Mouse (Mus musculus) hindbrain, embryonic 13.5 days (tissue): ENCODE measurements around the gene Prss48. TPM values are rescaled to one million over a fixed set of nuclear protein-coding genes. Genes with fewer than 3 reads are reported as not detected.

Experiments used
- ATAC-seq: fragments of 200-750 bp; cut with Nextera tagmentation; 2 replicates; pipeline ENCODE4 v1.8.0; 2017; ENCODE audit warnings: moderate TSS enrichment; ENCODE audit not compliant: low FRiP score
- H3K27ac ChIP-seq: fragments of 300-500 bp; sonication (generic); 2 replicates; pipeline ENCODE4 v1.5.1; 2015; ENCODE audit warnings: inconsistent platforms, mild to moderate bottlenecking, moderate library complexity
- H3K27me3 ChIP-seq: fragments of 300-500 bp; sonication (generic); 2 replicates; pipeline ENCODE4 v1.6.1; 2015; ENCODE audit warnings: mild to moderate bottlenecking, inconsistent platforms
- H3K36me3 ChIP-seq: fragments of 300-500 bp; sonication (generic); 2 replicates; pipeline ENCODE4 v1.6.1; 2015; ENCODE audit warnings: mild to moderate bottlenecking, inconsistent platforms
- H3K4me1 ChIP-seq: fragments of 300-500 bp; sonication (generic); replicated peaks from 2 replicates; pipeline ENCODE4 v1.6.1; 2015; ENCODE audit warnings: inconsistent platforms
- H3K4me2 ChIP-seq: fragments of 300-500 bp; sonication (generic); 2 replicates; pipeline ENCODE4 v1.6.1; 2015; ENCODE audit warnings: inconsistent platforms, mild to moderate bottlenecking, moderate library complexity
- H3K4me3 ChIP-seq: fragments of 300-500 bp; sonication (generic); 2 replicates; pipeline ENCODE4 v1.5.1; 2015; ENCODE audit warnings: mild to moderate bottlenecking, inconsistent platforms
- H3K9ac ChIP-seq: fragments of 300-500 bp; sonication (generic); 2 replicates; pipeline ENCODE4 v1.6.1; 2015; ENCODE audit warnings: mild to moderate bottlenecking, inconsistent platforms
- H3K9me3 ChIP-seq: fragments of 300-500 bp; sonication (generic); 2 replicates; pipeline ENCODE4 v1.6.1; 2016; ENCODE audit warnings: inconsistent platforms
- WGBS: fragments of 180-500 bp; shearing (Covaris S2); methylation state at CpG from one replicate; pipeline ENCODE4 v1.1.7; 2015; 5-methylcytosine and 5-hydroxymethylcytosine counted together
- polyA plus RNA-seq: library from polyadenylated mRNA; unstranded; fragments of >200 nt; fragmentation: Nextera tagmentation; extraction: Ambion mirVana; gene quantifications from 2 replicates; pipeline ENCODE4 v1.2.1, GENCODE M21; 2015

Gene Prss48
- polyA plus RNA-seq, 1 experiment from 2014 or later = not detected

- Histone ChIP-seq H3K36me3 (no peaks in the 10 kb centered on the region), H3K4me1 (no peaks in the 10 kb centered on the region), H3K4me2 (no peak overlapping the region), H3K9me3 (no peaks in the 10 kb centered on the region), H3K27ac (no peak overlapping the region), H3K9ac (no peak overlapping the region), H3K4me3 (no peak overlapping the region), H3K27me3 (no peaks in the 10 kb centered on the region)
- no peak for ATAC-seq
- 91% methylated on average over 12 of the region's 12 CpGs for WGBS
Measured at GRCm38 (mm10) chr3:86024065-86024795, 21.9 kb upstream of the Prss48 start.

DNA sequence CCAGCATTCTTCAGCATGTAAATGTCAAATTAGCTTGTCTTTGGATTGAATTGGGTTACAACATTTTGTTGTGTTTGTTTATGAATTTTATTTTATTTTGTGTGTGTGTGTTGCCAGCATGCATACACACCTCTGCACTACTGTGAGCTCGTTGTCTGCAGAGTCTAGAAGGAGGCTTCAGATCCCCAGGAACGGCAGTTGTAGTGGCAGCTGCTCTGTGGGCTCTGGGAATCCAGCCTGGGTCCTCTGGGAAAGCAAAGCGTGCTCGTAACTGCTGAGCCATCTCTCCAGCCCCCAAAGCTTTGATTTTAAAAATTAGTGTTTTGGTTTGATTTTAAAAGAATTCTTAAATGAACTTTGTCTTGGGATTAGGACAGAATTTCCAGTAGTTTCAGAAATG lies 19.4 kb upstream of the Prss48 start:
- Histone ChIP-seq H3K27ac (no peak overlapping the region), H3K4me3 (no peak overlapping the region), H3K27me3 (no peaks in the 10 kb centered on the region), H3K36me3 (no peaks in the 10 kb centered on the region), H3K9me3 (no peaks in the 10 kb centered on the region), H3K9ac (no peak overlapping the region), H3K4me2 (no peak overlapping the region), H3K4me1 (no peaks in the 10 kb centered on the region)
- ATAC-seq = no peak
- 81% methylated on average over 4 of the region's 4 CpGs for WGBS

DNA sequence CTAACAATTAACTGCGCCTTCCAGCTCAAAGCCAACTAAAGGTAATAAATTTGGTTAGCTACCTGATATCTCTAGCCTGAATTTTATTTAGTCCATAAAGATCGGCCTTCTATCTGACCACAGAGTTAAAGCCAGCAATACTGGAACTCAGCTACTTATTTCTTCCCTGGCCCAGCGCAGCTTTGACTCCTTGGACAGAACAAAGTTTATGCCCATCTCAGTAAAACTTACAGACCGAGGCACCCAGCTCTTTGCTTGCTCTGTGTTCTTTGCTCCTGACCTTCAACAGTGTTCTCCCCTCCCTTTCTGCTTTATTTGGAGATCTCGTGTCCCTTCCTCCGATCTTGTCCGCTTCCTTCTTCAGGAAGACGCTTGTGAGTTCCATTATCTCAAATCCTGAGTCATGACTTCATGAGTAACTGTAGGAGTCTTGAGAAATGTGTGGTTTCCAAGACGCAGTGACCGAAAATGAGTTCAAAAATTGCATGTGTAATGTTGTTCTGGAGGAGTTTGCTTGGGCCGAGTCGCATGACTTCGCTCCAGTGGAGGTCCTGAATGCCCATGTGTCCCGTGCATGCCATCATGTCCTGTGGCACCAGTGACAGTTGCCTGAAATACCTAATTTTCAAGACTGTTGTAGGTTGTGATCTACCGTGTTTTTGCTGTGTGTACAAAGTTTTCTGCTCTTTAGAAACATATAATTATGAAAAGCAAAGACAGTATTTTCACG lies 18.8 kb upstream of the Prss48 start:
- Histone ChIP-seq H3K4me3 (no peak overlapping the region), H3K9me3 (no peaks in the 10 kb centered on the region), H3K27me3 (no peaks in the 10 kb centered on the region), H3K4me1 (no peaks in the 10 kb centered on the region), H3K27ac (no peak overlapping the region), H3K36me3 (no peaks in the 10 kb centered on the region), H3K4me2 (no peak overlapping the region), H3K9ac (no peak overlapping the region)
- ATAC-seq = no peak
- WGBS = 93% methylated on average over 16 of the region's 16 CpGs

GRCm38 (mm10) chr3:86017484-86017883 lies 15.2 kb upstream of the Prss48 start:
- Histone ChIP-seq H3K9me3 (no peaks in the 10 kb centered on the region), H3K4me2 (no peak overlapping the region), H3K4me1 (no peaks in the 10 kb centered on the region), H3K27ac (no peak overlapping the region), H3K9ac (no peak overlapping the region), H3K36me3 (no peaks in the 10 kb centered on the region), H3K27me3 (no peaks in the 10 kb centered on the region), H3K4me3 (no peak overlapping the region)
- no peak for ATAC-seq
- 84% methylated on average over 8 of the region's 8 CpGs for WGBS

DNA sequence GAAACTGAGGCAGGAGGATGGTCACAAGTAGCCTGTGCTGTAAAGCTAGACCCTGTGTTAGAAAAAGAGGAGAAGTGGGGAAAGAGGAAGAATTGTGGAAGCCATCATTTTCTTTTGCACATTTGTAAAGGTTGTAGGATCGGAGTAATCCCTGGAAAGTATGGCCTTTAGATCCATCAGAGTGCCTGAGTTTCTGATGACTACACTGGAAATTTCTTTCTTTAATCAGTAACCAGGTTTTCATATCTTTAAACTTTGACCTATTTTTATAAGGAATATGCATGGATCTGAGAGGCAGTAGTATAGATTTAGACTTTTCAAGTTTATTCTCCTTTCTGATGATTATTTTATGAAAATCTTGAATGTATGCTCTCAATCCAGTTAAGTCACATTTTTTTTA lies 14.7 kb upstream of the Prss48 start:
- Histone ChIP-seq H3K36me3 (no peaks in the 10 kb centered on the region), H3K9ac (no peak overlapping the region), H3K27ac (no peak overlapping the region), H3K4me3 (no peak overlapping the region), H3K4me1 (no peaks in the 10 kb centered on the region), H3K9me3 (no peaks in the 10 kb centered on the region), H3K4me2 (no peak overlapping the region), H3K27me3 (no peaks in the 10 kb centered on the region)
- ATAC-seq = no peak
- WGBS = 95% methylated on average over 1 of the region's 1 CpGs

GRCm38 (mm10) chr3:86013837-86014236 lies 11.5 kb upstream of the Prss48 start:
- Histone ChIP-seq H3K27ac (no peak overlapping the region), H3K4me1 (no peaks in the 10 kb centered on the region), H3K9ac (no peak overlapping the region), H3K36me3 (no peaks in the 10 kb centered on the region), H3K4me2 (no peak overlapping the region), H3K27me3 (no peaks in the 10 kb centered on the region), H3K9me3 (no peaks in the 10 kb centered on the region), H3K4me3 (no peak overlapping the region)
- ATAC-seq = no peak
- 88% methylated on average over 10 of the region's 10 CpGs for WGBS

DNA sequence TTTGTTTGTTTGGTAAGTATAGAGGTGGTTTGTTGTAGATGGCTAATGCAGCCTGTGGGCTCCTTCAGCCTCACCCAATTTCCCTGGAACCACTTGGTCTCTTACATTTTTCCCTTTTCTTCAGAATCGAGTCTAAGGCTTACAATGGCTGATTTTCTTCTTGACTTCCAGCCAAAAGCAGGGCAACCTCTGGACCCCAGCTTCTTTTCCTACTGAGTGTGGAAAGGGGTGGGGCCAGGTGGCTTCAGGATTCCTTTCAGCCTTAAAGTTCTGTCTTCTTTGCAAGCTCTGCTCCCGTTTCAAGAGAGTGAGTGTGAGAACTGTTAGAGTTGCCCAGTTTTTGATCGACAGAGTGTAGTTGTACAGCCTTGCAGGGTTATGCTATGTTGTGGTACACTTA lies 9.5 kb upstream of the Prss48 start:
- H3K4me3 ChIP-seq = no peak overlapping the region
- no peaks in the 10 kb centered on the region for H3K9me3 ChIP-seq
- H3K4me1 ChIP-seq = no peaks in the 10 kb centered on the region
- no peaks in the 10 kb centered on the region for H3K36me3 ChIP-seq
- H3K27me3 ChIP-seq = no peaks in the 10 kb centered on the region
- no peak overlapping the region for H3K27ac ChIP-seq
- no peak overlapping the region for H3K4me2 ChIP-seq
- 64% methylated on average over 3 of the region's 3 CpGs for WGBS
- H3K9ac ChIP-seq = no peak overlapping the region
- no peak for ATAC-seq

GRCm38 (mm10) chr3:86011373-86011772 lies 9.1 kb upstream of the Prss48 start:
- no peak for ATAC-seq
- H3K4me2 ChIP-seq = no peak overlapping the region
- H3K9me3 ChIP-seq = no peaks in the 10 kb centered on the region
- no peaks in the 10 kb centered on the region for H3K27me3 ChIP-seq
- 89% methylated on average over 6 of the region's 6 CpGs for WGBS
- H3K27ac ChIP-seq = no peak overlapping the region
- no peaks in the 10 kb centered on the region for H3K36me3 ChIP-seq
- H3K9ac ChIP-seq = no peak overlapping the region
- H3K4me3 ChIP-seq = no peak overlapping the region
- H3K4me1 ChIP-seq = no peaks in the 10 kb centered on the region

- Histone ChIP-seq H3K4me2 (no peak overlapping the region), H3K27ac (no peak overlapping the region), H3K4me3 (no peak overlapping the region), H3K9ac (no peak overlapping the region), H3K4me1 (no peaks in the 10 kb centered on the region), H3K27me3 (no peaks in the 10 kb centered on the region), H3K9me3 (no peaks in the 10 kb centered on the region), H3K36me3 (no peaks in the 10 kb centered on the region)
- no peak for ATAC-seq
- WGBS = 69% methylated on average over 3 of the region's 3 CpGs
Measured at GRCm38 (mm10) chr3:86010618-86011017, 8.3 kb upstream of the Prss48 start.

DNA sequence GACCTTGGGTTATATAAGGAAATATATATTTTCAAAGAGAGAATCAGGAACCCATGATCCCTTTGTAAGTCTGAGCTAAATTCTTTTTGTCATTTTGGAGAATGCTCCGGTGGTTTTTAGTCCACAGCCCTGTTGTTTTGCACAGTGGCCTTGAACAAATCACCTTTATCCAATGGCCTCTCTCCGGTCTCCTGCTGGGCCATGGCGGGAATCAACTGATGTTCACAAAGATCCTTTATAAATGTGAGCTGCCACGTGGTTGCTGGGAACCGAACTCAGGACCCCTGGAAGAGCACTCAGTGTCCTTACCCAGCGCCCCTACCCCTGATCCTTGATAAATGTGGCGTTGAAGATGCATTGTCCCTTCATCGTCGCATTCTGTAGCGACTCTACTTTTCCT lies 2.5 kb upstream of the Prss48 start:
- Histone ChIP-seq H3K4me2 (no peak overlapping the region), H3K27ac (no peak overlapping the region), H3K9ac (no peak overlapping the region), H3K4me3 (no peak overlapping the region), H3K27me3 (no peaks in the 10 kb centered on the region), H3K4me1 (no peaks in the 10 kb centered on the region), H3K36me3 (no peaks in the 10 kb centered on the region), H3K9me3 (no peaks in the 10 kb centered on the region)
- ATAC-seq = no peak
- WGBS = 88% methylated on average over 10 of the region's 10 CpGs

DNA sequence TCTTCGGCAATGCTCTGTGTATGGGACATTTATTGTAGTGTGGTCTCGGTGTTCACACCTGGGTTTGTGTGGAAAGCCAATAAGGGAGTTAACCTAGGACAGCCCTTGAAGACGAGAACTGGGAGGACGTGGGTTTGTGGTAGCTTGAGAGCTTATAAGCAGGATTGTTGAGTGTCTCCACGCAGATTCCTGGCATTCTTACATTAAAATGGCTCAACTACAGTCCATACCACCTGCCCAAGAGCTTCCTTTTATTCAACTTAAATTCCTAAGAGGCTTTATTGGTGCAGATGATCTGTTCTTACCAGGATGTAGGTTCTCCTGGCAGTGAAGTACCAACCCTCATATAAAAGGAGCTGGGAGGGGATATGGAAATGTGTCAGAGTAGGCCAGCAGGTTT lies 649 bp upstream of the Prss48 start:
- H3K27ac ChIP-seq = no peak overlapping the region
- no peak overlapping the region for H3K9ac ChIP-seq
- no peaks in the 10 kb centered on the region for H3K4me1 ChIP-seq
- no peaks in the 10 kb centered on the region for H3K9me3 ChIP-seq
- no peak for ATAC-seq
- no peak overlapping the region for H3K4me2 ChIP-seq
- H3K4me3 ChIP-seq = no peak overlapping the region
- H3K27me3 ChIP-seq = no peaks in the 10 kb centered on the region
- 93% methylated on average over 5 of the region's 5 CpGs for WGBS
- no peaks in the 10 kb centered on the region for H3K36me3 ChIP-seq

- H3K4me3 ChIP-seq = no peak overlapping the region
- no peak overlapping the region for H3K4me2 ChIP-seq
- no peak overlapping the region for H3K9ac ChIP-seq
- WGBS = 94% methylated on average over 3 of the region's 3 CpGs
- H3K9me3 ChIP-seq = no peaks in the 10 kb centered on the region
- H3K36me3 ChIP-seq = no peaks in the 10 kb centered on the region
- no peak for ATAC-seq
- no peaks in the 10 kb centered on the region for H3K27me3 ChIP-seq
- no peaks in the 10 kb centered on the region for H3K4me1 ChIP-seq
- H3K27ac ChIP-seq = no peak overlapping the region
Measured at GRCm38 (mm10) chr3:86001271-86001670, 1.0 kb downstream of the Prss48 start.

DNA sequence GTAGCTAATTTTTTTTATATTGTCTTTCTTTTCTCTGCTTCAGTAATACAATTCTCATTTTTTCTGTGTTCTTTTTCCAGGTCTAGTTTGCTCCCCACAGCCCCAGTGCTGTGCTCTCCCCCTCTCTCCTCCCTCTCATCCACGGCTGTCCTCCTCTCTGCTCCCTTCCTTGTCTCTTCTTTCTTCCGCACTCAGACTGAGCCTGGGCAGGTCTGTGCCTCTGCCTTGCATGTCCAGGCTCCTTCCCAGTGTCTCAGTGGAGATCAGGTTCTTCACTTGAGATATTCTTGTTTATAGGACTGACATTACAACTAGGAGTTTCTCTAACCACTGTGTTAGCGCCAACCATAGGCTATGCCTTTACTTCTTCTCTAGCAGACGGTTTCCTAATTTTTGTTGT lies 7.6 kb downstream of the Prss48 start:
- Histone ChIP-seq H3K9me3 (no peaks in the 10 kb centered on the region), H3K9ac (no peak overlapping the region), H3K27ac (no peak overlapping the region), H3K4me3 (no peak overlapping the region), H3K4me2 (no peak overlapping the region), H3K36me3 (no peaks in the 10 kb centered on the region), H3K27me3 (no peaks in the 10 kb centered on the region), H3K4me1 (no peaks in the 10 kb centered on the region)
- ATAC-seq = no peak
- 93% methylated on average over 4 of the region's 4 CpGs for WGBS
